Mouse (Mus musculus) embryo, embryonic 9.5 days (tissue): ENCODE measurements around the gene Kyat1.

Experiments
- DNase-seq: peaks from one replicate; pipeline ENCODE4 v3.0.0-alpha.2; 2017; ENCODE audit errors: extremely low spot score

Gene Kyat1

DNA sequence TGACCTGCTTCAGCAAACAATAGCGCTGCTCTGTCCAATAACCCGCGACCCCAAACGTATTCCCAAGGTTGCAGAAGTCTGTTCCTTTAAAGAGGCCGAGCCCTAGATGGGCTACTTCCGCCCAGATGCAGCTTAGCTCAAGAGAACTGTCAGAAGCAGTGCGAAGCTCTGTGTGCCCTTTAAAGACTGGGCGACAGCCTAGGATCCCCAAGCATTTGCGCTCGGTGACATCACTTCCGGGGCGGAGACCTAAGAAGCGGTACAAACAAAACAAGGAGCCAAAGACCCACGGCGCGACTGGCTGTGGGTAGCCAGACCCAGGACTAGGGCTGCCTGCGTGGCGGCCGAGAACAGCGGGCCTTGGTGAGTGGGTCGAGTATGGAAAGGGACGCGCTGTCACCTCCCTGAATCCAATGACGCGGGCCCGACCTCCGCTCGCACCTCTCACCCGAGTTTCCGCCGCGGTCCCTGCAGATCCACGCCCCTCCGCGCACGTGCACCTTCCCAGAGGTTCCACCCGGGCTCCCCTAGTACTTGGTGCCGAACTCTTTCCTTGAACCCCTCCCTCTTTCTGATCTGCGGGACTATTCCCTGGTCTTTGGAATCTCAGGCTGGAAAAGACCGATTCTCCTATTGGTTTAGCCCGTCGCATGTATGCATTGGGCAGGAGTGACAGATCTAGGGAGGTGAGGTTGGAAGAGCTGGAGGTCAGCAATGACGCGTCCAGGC is at the start of gene Kyat1:
Gene Kyat1 (minus strand): TSS at position 219 of the 729 bp plus-strand sequence.
- peak; percentile 88 for DNase-seq

DNA sequence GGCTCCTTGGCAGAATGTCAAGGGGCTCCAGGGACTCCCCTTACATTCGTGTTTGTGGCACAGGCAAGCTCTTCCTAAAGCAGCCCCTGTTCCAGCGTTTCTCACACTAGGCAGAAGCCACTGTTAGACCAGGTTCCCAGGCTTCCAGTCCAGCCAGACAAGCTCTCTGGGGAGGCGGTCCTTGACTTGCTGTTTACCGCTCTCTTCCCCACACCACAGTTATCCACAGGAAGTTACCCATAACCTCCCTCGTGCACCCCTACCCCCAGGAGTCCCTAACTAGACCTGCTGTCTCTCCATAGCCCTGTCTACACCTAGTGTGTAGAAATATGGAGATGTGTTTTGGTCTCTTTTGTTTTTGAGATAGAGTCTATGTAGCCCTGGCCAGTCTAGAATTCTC is 48.2 kb upstream of the Kyat1 start:
- no peak for DNase-seq

GRCm38 (mm10) chr2:30252521-30252920 is 46.9 kb upstream of the Kyat1 start:
- DNase-seq: no peak

- no peak for DNase-seq
Observed at GRCm38 (mm10) chr2:30251417-30252104, 45.9 kb upstream of the Kyat1 start.

GRCm38 (mm10) chr2:30250166-30251128 is 44.8 kb upstream of the Kyat1 start:
- DNase-seq: no peak

- DNase-seq: no peak
Observed at GRCm38 (mm10) chr2:30249182-30249581, 43.5 kb upstream of the Kyat1 start.

GRCm38 (mm10) chr2:30247681-30248080 is 42.0 kb upstream of the Kyat1 start:
- DNase-seq: no peak

GRCm38 (mm10) chr2:30247036-30247435 is 41.4 kb upstream of the Kyat1 start:
- DNase-seq: no peak

DNA sequence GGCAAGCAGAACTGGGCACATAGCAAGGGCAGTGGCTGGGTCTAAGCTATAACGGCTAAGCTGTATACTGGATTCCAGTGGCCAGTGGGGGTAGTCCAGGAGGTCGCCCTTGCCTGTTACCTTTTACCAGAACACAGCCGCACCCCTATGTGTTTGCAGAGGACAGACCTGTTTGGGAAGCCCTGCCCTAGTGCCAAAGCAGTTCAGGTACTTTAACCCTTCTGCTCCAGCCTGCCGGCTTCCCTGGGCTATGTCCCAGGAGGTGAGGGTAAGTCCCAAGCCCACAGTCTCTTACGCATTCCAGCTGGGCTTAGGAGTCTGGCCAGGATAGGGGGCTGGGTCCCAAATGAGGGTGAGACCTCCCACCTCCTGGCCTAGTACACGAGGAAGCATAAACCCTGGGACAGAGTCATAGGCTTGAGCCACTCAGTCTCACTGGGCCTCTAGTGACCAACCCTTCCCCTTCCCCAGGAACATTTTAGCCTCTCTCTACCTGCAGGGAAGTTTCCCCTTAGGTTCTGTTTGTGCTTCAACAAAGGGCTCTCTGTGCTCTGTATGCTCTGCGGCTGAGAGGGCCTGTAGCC is 39.0 kb upstream of the Kyat1 start:
- DNase-seq: no peak

DNA sequence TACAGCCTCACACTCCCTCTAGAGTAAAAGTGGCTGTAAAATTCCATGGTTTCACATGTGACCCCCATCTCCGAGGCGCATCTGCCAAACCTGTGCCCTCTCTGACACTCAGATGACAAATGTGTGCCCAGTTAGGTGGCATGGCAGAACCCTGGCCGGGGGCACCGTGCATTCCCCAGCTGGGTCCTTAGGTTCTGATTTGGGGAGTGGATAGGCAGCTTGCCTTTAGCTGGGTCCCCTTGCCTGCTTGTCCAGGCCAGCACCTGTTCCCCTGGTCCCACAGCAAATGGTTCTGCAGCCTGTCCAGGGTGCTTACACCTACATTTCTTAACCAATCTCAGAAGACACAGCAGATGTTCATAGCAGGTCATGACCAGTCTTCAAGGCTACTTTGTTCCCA is 37.7 kb upstream of the Kyat1 start:
- no peak for DNase-seq

- peak; percentile 32 for DNase-seq
Observed at GRCm38 (mm10) chr2:30242509-30242908, 36.9 kb upstream of the Kyat1 start.

DNA sequence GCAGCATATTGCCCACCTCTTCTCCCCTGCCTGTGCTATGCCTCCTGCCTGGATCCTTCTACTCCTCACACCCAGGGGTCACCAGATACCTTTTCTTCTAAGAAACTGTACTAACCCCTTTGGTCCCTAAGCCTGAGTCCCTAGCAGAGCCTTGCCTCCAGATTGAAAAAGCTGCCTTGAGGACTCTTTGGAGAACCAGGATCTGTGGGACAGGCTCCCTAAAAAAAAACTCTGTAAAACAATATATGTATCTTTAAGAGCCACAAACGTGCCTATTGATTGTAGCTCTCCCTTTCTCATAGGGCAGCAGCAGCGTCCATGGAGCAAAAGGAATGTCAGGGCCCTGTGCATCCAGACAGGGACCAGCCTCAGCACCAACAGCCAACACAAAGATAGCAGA is 34.6 kb upstream of the Kyat1 start, which contains the start of gene Gm28035:
Gene Gm28035 (plus strand): TSS at position 301 of the 400 bp plus-strand sequence.
- DNase-seq: no peak

GRCm38 (mm10) chr2:30239777-30240176 is 34.1 kb upstream of the Kyat1 start:
- DNase-seq: no peak

- DNase-seq: no peak
Observed at GRCm38 (mm10) chr2:30238906-30239465, 33.3 kb upstream of the Kyat1 start.

DNA sequence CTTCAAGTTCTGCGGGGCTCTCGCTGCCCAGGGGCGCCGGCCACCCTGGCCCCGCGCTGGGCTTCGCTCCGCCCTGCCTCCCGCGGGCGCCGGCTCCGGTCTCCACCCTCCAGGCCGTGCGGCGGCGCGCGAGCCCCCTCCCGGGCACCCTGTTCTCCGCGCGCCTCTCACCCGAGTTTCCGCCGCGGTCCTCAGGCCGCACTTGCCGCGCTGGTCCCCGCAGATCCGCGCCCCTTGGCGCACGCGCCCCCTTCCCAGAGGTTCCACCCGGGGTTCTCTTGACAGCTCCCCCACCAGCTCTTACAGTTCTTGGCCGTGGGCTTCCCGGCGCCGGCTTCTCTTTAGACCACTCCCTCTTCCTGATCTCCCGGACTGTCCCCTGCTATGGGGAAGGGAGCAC is 32.2 kb upstream of the Kyat1 start:
- DNase-seq: no peak

DNA sequence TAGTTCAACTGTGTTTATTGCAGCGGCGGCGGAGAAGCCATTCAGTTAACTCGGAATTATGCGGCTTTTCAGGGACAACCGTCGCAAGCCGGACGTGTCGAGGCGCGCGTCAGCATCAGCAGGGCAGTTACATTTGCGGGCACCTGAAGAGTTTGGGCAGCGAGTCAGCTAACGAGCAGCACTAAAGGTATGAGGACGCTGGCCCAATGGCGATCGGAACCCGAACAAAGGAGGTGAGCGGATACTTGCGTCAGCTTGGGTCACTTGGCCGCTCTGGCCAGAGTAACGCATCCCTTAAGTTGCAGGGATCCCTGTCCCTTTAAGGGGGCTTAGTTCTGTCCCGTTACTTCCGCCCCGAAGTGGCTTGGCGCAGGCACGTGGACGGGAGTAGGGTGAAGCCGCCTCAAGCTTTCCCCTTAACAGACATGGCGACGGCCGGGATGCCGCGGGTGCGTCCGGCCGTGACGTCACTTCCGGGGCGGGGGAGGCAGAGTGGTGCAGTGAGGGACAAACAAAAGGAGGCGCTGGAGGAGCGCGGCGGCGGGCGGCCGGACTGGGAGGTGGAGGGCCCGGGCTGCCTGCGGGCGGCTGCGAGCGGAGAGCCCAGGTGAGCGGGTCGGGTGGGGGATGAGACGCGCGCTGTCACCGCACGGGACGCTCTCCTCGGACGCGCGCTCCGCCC is 31.7 kb upstream of the Kyat1 start, which contains the start of gene Lrrc8a:
Gene Lrrc8a (plus strand): TSS at position 517 of the 682 bp plus-strand sequence.
- peak; percentile 100 for DNase-seq

DNA sequence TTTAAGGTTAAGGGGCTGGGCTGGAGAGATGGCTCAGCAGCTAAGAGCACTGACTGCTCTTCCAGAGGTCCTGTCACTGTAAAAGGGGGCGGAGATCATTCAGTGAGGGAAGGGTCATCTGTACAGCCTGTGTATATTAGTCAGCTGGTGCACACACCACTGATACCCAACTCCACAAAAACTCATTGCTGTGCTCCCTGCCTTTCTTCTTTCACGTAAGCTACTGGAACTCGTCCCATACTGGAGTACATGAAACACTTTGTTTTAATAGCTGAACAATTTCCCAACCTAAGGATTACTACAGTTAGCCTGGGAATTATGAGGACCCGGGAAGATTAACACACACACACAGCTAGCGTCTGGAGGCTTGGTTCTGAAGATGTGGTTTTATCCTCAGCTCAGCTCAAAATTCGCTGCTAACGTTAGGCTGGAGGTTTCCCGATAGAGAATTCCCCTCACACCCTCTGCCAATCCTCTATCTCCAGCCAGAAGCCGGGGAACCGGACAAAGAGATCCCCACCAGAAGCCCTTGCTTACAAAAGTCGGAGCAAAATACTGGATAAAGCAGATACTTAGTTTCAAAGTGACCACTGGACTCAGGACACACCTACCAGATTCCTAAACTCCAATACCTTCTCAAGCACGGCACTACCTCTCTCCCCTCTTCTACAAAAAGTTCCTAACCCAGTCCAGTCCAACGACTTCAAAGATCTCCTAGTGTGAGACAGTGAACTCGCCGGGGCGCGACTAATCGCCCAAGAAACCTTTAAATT is 31.0 kb upstream of the Kyat1 start:
- no peak for DNase-seq

DNA sequence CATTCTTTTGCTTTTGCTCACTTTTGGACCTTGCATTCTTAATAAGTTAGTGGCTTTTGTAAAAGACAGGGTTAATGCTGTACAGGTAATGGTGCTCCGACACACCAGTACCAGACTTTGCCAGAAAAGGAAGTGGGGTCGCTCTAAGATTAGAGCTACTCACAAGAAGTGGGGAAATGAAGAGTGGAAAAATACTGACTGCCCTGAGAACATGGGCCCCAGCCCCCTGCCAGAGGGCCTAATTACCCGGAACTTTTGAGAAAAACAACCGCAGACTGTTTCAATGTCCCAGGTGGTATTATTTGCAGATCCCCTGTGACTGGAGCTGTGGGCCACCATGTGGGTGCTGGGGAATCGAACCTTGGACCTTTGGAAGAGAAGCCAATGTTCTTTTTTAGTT is 29.9 kb upstream of the Kyat1 start:
- no peak for DNase-seq

- DNase-seq: no peak
Observed at GRCm38 (mm10) chr2:30216293-30216692, 10.6 kb upstream of the Kyat1 start.

DNA sequence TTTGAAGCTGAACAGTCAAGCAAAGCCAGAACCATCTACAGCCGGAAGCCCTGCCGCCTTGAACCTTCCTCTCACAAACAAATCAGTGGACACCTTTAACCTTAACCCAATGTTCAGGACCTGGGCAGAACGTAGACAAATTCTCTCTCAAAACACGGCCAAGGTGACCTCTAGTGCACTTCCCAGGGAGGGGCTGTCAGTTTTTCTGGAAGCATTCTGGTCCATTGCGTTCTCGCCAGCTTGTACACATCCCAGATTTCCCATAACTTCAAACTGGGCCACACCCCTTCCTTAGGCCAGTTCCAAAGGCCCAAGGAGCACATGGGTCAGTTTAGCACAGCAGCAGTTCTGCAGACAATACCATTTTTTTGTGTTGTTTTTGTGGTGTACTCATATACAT is 9.8 kb upstream of the Kyat1 start:
- DNase-seq: no peak
